Mouse (Mus musculus): ENCODE measurements around the gene Gpr132.

DNA sequence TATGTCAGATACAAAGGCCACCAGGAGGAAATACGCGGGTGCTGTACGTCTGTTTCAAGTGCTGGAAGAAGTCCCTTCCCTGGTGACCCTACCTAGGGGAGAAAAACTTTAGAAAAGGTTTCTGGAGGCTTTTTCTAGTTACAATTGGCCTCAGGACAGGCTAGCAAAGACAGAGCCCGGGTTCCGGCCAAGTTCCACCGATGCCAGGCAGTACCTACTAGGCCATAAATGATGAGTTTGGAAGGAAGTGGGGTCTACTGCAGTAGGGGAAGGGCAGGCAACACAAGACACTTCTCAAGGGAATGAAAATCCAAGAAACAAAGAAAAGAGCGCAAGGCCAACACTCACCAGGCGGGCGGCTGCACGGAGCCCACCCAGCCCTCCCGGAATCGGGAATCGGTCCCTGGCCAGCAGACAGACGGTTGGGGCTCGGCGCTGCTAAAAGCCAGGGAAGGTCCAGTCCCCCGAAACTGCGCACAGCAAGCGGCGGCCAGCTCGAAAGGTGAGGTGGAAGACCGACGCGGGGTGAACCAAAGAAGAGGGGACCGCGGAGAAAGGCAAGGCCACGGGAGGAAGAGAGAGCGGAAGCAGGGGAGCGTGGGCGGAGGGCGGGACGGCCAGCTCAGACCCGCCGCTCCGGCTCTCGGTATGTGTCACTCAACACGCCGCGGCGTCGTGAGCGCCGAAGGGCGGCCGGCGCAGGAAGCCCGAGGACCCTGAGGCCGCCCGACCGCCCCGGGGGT is 39.4 kb downstream of the Gpr132 start:
- TF ChIP-seq CTCF (conservative IDR thresholded peaks at IDR 0.05 in 1 of 2, IDR thresholded peaks at IDR 0.05 in 1 of 2; ENCODE audit: low read depth in 2 of 2, low read length in 2 of 2) (no peak), ZC3H11A (IDR thresholded peaks at IDR 0.05; ENCODE audit: low read depth, low read length) (no peak), POLR2A (IDR thresholded peaks at IDR 0.05; ENCODE audit: low read depth, low read length) (no peak), RAD21 (IDR thresholded peaks at IDR 0.05; ENCODE audit: low read depth, low read length) (no peak), CHD2 (IDR thresholded peaks at IDR 0.05; ENCODE audit: low read length) (no peak), POLR2AphosphoS2 (IDR thresholded peaks at IDR 0.05; ENCODE audit: low read depth, low read length) (no peak)
